Mouse (Mus musculus) adrenal gland, adult (tissue): ENCODE measurements at regions not wholly inside any gene's neighbourhood (a gene's known extent, or its start where the extent isn't known, plus 50 kb on each side); places are given as distances from the start of the nearest gene placed in this dataset.

Source experiments
- DNase-seq, 2 experiments: peaks; one replicate each; pipeline ENCODE4 v3.0.0; 2022 to 2023; ENCODE audit warnings: low spot score in 1 of 2; ENCODE audit not compliant: inconsistent age in 2 of 2

- no peak for DNase-seq
Observed at GRCm38 (mm10) chr2:94590494-94590893, 152.6 kb upstream of the Api5 start.

GRCm38 (mm10) chr2:94587255-94587654 is 149.3 kb upstream of the Api5 start:
- no peak for DNase-seq

- no peak for DNase-seq
Observed at GRCm38 (mm10) chr2:94571646-94572045, 133.7 kb upstream of the Api5 start.

- no peak for DNase-seq
Observed at GRCm38 (mm10) chr2:94541230-94541905, 103.4 kb upstream of the Api5 start.

- DNase-seq = no peak
Observed at GRCm38 (mm10) chr2:94536631-94537030, 98.7 kb upstream of the Api5 start.

- DNase-seq = no peak
Observed at GRCm38 (mm10) chr2:94531175-94531574, 93.2 kb upstream of the Api5 start.

- peak; percentile 11 to 71 for DNase-seq
Observed at GRCm38 (mm10) chr2:94524536-94524935, 86.6 kb upstream of the Api5 start.

GRCm38 (mm10) chr2:94516866-94517265 is 78.9 kb upstream of the Api5 start:
- no peak for DNase-seq

GRCm38 (mm10) chr2:94512027-94512426 is 74.1 kb upstream of the Api5 start:
- DNase-seq = no peak

GRCm38 (mm10) chr2:94500649-94501048 is 62.7 kb upstream of the Api5 start:
- no peak for DNase-seq

GRCm38 (mm10) chr2:94498516-94498915 is 60.6 kb upstream of the Api5 start:
- no peak for DNase-seq
